Mouse (Mus musculus) heart, embryonic 15.5 days (tissue): ENCODE data around the gene Rgs18. TPM values are rescaled to one million over a fixed set of nuclear protein-coding genes. Genes with fewer than 3 reads are reported as not detected.

Experiments used
- ATAC-seq: fragments of 200-750 bp; cut with Nextera tagmentation; replicated peaks from 2 replicates; pipeline ENCODE4 v1.8.0; 2017; ENCODE audit warnings: low read depth, moderate TSS enrichment; ENCODE audit not compliant: insufficient number of reproducible peaks, insufficient read depth, low FRiP score
- H3K27ac ChIP-seq: fragments of 300-500 bp; sonication (generic); 2 replicates; pipeline ENCODE4 v1.5.1; 2015; ENCODE audit warnings: mild to moderate bottlenecking, inconsistent platforms
- H3K27me3 ChIP-seq: fragments of 300-500 bp; sonication (generic); 2 replicates; pipeline ENCODE4 v1.6.1; 2015; ENCODE audit warnings: inconsistent platforms
- H3K36me3 ChIP-seq: fragments of 300-500 bp; sonication (generic); 2 replicates; pipeline ENCODE4 v1.6.1; 2015; ENCODE audit warnings: mild to moderate bottlenecking, inconsistent platforms
- H3K4me1 ChIP-seq: fragments of 300-500 bp; sonication (generic); replicated peaks from 2 replicates; pipeline ENCODE4 v1.6.1; 2015; ENCODE audit warnings: inconsistent platforms
- H3K4me2 ChIP-seq: fragments of 300-500 bp; sonication (generic); 2 replicates; pipeline ENCODE4 v1.6.1; 2015; ENCODE audit warnings: inconsistent platforms, mild to moderate bottlenecking, moderate library complexity
- H3K4me3 ChIP-seq: fragments of 300-500 bp; sonication (generic); 2 replicates; pipeline ENCODE4 v1.5.1; 2015; ENCODE audit warnings: mild to moderate bottlenecking, inconsistent platforms
- H3K9ac ChIP-seq: fragments of 300-500 bp; sonication (generic); 2 replicates; pipeline ENCODE4 v1.6.1; 2015; ENCODE audit warnings: mild to moderate bottlenecking, inconsistent platforms
- H3K9me3 ChIP-seq: fragments of 300-500 bp; sonication (generic); replicated peaks from 2 replicates; pipeline ENCODE4 v1.6.1; 2016; ENCODE audit warnings: inconsistent platforms
- WGBS: fragments of 180-500 bp; shearing (Covaris S2); methylation state at CpG from one replicate; pipeline ENCODE4 v1.1.7; 2015; ENCODE audit warnings: mixed read lengths; 5-methylcytosine and 5-hydroxymethylcytosine counted together
- polyA plus RNA-seq: library from polyadenylated mRNA; unstranded; fragments of >200 nt; fragmentation: Nextera tagmentation; extraction: Ambion mirVana; gene quantifications from 2 replicates; pipeline ENCODE4 v1.2.1, GENCODE M21; 2015

The Rgs18 gene
- 0.66 and 1.6 TPM in 2 replicates for polyA plus RNA-seq

GRCm38 (mm10) chr1:144775331-144775730 lies at the start of gene Rgs18:
Rgs18 (minus strand) TSS chr1:144775435.
- Histone ChIP-seq H3K4me3 (no peak within 1 kb of the TSS), H3K9ac (no peak within 1 kb of the TSS), H3K4me2 (no peak within 1 kb of the TSS), H3K27ac (no peak within 1 kb of the TSS), H3K4me1 (no peaks in the 10 kb centered on the region), H3K36me3 (no peaks in the 10 kb centered on the region), H3K27me3 (no peaks in the 10 kb centered on the region), H3K9me3 (no peaks in the 10 kb centered on the region)
- no peak for ATAC-seq
- 73% methylated on average over 5 of the region's 5 CpGs for WGBS

- no peak overlapping the region for H3K9ac ChIP-seq
- no peaks in the 10 kb centered on the region for H3K36me3 ChIP-seq
- no peak overlapping the region for H3K27ac ChIP-seq
- ATAC-seq = no peak
- H3K4me3 ChIP-seq = no peak overlapping the region
- H3K4me2 ChIP-seq = no peak overlapping the region
- H3K4me1 ChIP-seq = no peaks in the 10 kb centered on the region
- WGBS = 72% methylated on average over 1 of the region's 1 CpGs
- H3K27me3 ChIP-seq = no peaks in the 10 kb centered on the region
- no peaks in the 10 kb centered on the region for H3K9me3 ChIP-seq
These were observed 841 bp downstream of the Rgs18 start for GRCm38 (mm10) chr1:144774394-144774793.

GRCm38 (mm10) chr1:144766218-144766617 lies 9.0 kb downstream of the Rgs18 start:
- Histone ChIP-seq H3K27me3 (no peaks in the 10 kb centered on the region), H3K4me1 (no peaks in the 10 kb centered on the region), H3K9ac (no peak overlapping the region), H3K9me3 (no peaks in the 10 kb centered on the region), H3K36me3 (no peaks in the 10 kb centered on the region), H3K4me2 (no peak overlapping the region), H3K4me3 (no peak overlapping the region), H3K27ac (no peak overlapping the region)
- ATAC-seq = no peak
- 50% methylated on average over 2 of the region's 2 CpGs for WGBS

GRCm38 (mm10) chr1:144760792-144761191 lies 14.4 kb downstream of the Rgs18 start:
- Histone ChIP-seq H3K4me1 (no peaks in the 10 kb centered on the region), H3K9me3 (no peaks in the 10 kb centered on the region), H3K27me3 (no peaks in the 10 kb centered on the region), H3K9ac (no peak overlapping the region), H3K4me3 (no peak overlapping the region), H3K36me3 (no peaks in the 10 kb centered on the region), H3K27ac (no peak overlapping the region), H3K4me2 (no peak overlapping the region)
- WGBS = 74% methylated on average over 3 of the region's 3 CpGs
- ATAC-seq = no peak

- 72% methylated on average over 3 of the region's 3 CpGs for WGBS
- no peaks in the 10 kb centered on the region for H3K4me1 ChIP-seq
- no peaks in the 10 kb centered on the region for H3K36me3 ChIP-seq
- H3K27me3 ChIP-seq = no peaks in the 10 kb centered on the region
- H3K27ac ChIP-seq = no peak overlapping the region
- ATAC-seq = no peak
- no peaks in the 10 kb centered on the region for H3K9me3 ChIP-seq
- H3K9ac ChIP-seq = no peak overlapping the region
- H3K4me3 ChIP-seq = no peak overlapping the region
- no peak overlapping the region for H3K4me2 ChIP-seq
These were observed 24.5 kb downstream of the Rgs18 start for GRCm38 (mm10) chr1:144750763-144751162.

- Histone ChIP-seq H3K4me1 (no peaks in the 10 kb centered on the region), H3K9ac (no peak overlapping the region), H3K9me3 (no peaks in the 10 kb centered on the region), H3K27ac (no peak overlapping the region), H3K27me3 (no peaks in the 10 kb centered on the region), H3K4me3 (no peak overlapping the region), H3K36me3 (no peaks in the 10 kb centered on the region), H3K4me2 (no peak overlapping the region)
- ATAC-seq = no peak
- 90% methylated on average over 1 of the region's 1 CpGs for WGBS
These were observed 29.1 kb downstream of the Rgs18 start for GRCm38 (mm10) chr1:144746182-144746581.

- Histone ChIP-seq H3K36me3 (no peaks in the 10 kb centered on the region), H3K9ac (no peak overlapping the region), H3K4me2 (no peak overlapping the region), H3K4me3 (no peak overlapping the region), H3K27me3 (no peaks in the 10 kb centered on the region), H3K9me3 (no peaks in the 10 kb centered on the region), H3K4me1 (no peaks in the 10 kb centered on the region), H3K27ac (no peak overlapping the region)
- WGBS = 75% methylated on average over 6 of the region's 6 CpGs
- ATAC-seq = no peak
These were observed 37.5 kb downstream of the Rgs18 start for GRCm38 (mm10) chr1:144737739-144738138.

- H3K9me3 ChIP-seq = no peaks in the 10 kb centered on the region
- WGBS = 80% methylated on average over 4 of the region's 4 CpGs
- no peaks in the 10 kb centered on the region for H3K36me3 ChIP-seq
- H3K4me1 ChIP-seq = no peaks in the 10 kb centered on the region
- no peaks in the 10 kb centered on the region for H3K27me3 ChIP-seq
- no peak for ATAC-seq
- H3K4me3 ChIP-seq = no peak overlapping the region
- H3K27ac ChIP-seq = no peak overlapping the region
- H3K4me2 ChIP-seq = no peak overlapping the region
- no peak overlapping the region for H3K9ac ChIP-seq
These were observed 54.5 kb downstream of the Rgs18 start for GRCm38 (mm10) chr1:144720736-144721135.

- Histone ChIP-seq H3K9ac (no peak overlapping the region), H3K4me3 (no peak overlapping the region), H3K4me2 (no peak overlapping the region), H3K27me3 (no peaks in the 10 kb centered on the region), H3K27ac (no peak overlapping the region), H3K9me3 (no peaks in the 10 kb centered on the region), H3K4me1 (no peaks in the 10 kb centered on the region), H3K36me3 (no peaks in the 10 kb centered on the region)
- 46% methylated on average over 2 of the region's 2 CpGs for WGBS
- no peak for ATAC-seq
These were observed 70.9 kb downstream of the Rgs18 start for GRCm38 (mm10) chr1:144704373-144704772.

Other genes starting within 250 kb of the Rgs18 start
- not detected in 2 replicates for gene Rgs21, start 207.8 kb downstream of the Rgs18 start, polyA plus RNA-seq